Mouse (Mus musculus) cerebellum, adult 9-10 months (tissue): ENCODE data around the gene Traf1.

Source experiments
- DNase-seq: peaks from one replicate; pipeline ENCODE4 v3.0.0; 2022

The Traf1 gene

GRCm38 (mm10) chr2:34961481-34962036 is at the start of gene Traf1:
Traf1 (minus strand) TSS chr2:34961772.
- DNase-seq, result no peak

GRCm38 (mm10) chr2:34998956-34999355 is 37.4 kb upstream of the Traf1 start:
- DNase-seq, result no peak

- no peak for DNase-seq
Measured at GRCm38 (mm10) chr2:34996506-34996905, 34.9 kb upstream of the Traf1 start.

GRCm38 (mm10) chr2:34993696-34994356 is 32.3 kb upstream of the Traf1 start:
- DNase-seq, result no peak

- peak; percentile 22 for DNase-seq
Measured at GRCm38 (mm10) chr2:34992729-34993695, 31.4 kb upstream of the Traf1 start.

- DNase-seq, result no peak
Measured at GRCm38 (mm10) chr2:34991966-34992365, 30.4 kb upstream of the Traf1 start.

GRCm38 (mm10) chr2:34989749-34990148 is 28.2 kb upstream of the Traf1 start:
- DNase-seq, result no peak

GRCm38 (mm10) chr2:34987595-34987994 is 26.0 kb upstream of the Traf1 start:
- no peak for DNase-seq

- no peak for DNase-seq
Measured at GRCm38 (mm10) chr2:34984885-34985284, 23.3 kb upstream of the Traf1 start.

GRCm38 (mm10) chr2:34982906-34983698 is 21.5 kb upstream of the Traf1 start:
- DNase-seq, result no peak

GRCm38 (mm10) chr2:34982096-34982724 is 20.6 kb upstream of the Traf1 start:
- no peak for DNase-seq

- no peak for DNase-seq
Measured at GRCm38 (mm10) chr2:34979459-34980011, 18.0 kb upstream of the Traf1 start.

GRCm38 (mm10) chr2:34978226-34978625 is 16.7 kb upstream of the Traf1 start:
- DNase-seq, result no peak

- DNase-seq, result no peak
Measured at GRCm38 (mm10) chr2:34976945-34977658, 15.5 kb upstream of the Traf1 start.

GRCm38 (mm10) chr2:34976447-34976846 is 14.9 kb upstream of the Traf1 start:
- DNase-seq, result no peak

- no peak for DNase-seq
Measured at GRCm38 (mm10) chr2:34973087-34973486, 11.5 kb upstream of the Traf1 start.

GRCm38 (mm10) chr2:34971080-34971888 is 9.7 kb upstream of the Traf1 start:
- no peak for DNase-seq

- DNase-seq, result peak; percentile 76
Measured at GRCm38 (mm10) chr2:34970092-34970750, 8.6 kb upstream of the Traf1 start.

- DNase-seq, result no peak
Measured at GRCm38 (mm10) chr2:34969166-34969565, 7.6 kb upstream of the Traf1 start.
